Mouse (Mus musculus): Measurements from ENCODE around the gene Nr2e1.

Gene Nr2e1

GRCm38 (mm10) chr10:42587961-42588750 lies 4.7 kb upstream of the Nr2e1 start:
- no peak for DNase-seq (ENCODE audit: low spot score in 2 of 2)

- no peak for DNase-seq (ENCODE audit: low spot score in 2 of 2)
Observed at GRCm38 (mm10) chr10:42585596-42586305, 2.3 kb upstream of the Nr2e1 start.

GRCm38 (mm10) chr10:42585156-42585555 lies 1.7 kb upstream of the Nr2e1 start:
- no peak for DNase-seq (ENCODE audit: low spot score in 2 of 2)

GRCm38 (mm10) chr10:42584436-42584983 lies 1.1 kb upstream of the Nr2e1 start:
- DNase-seq (ENCODE audit: low spot score in 2 of 2) = no peak

GRCm38 (mm10) chr10:42583902-42584435 lies 537 bp upstream of the Nr2e1 start:
- no peak for DNase-seq (ENCODE audit: low spot score in 2 of 2)

- DNase-seq (ENCODE audit: low spot score in 2 of 2) = no peak
Observed at GRCm38 (mm10) chr10:42582566-42583110, 794 bp downstream of the Nr2e1 start.

- no peak for DNase-seq (ENCODE audit: low spot score in 2 of 2)
Observed at GRCm38 (mm10) chr10:42581694-42582565, 1.5 kb downstream of the Nr2e1 start.

- DNase-seq (ENCODE audit: low spot score in 2 of 2) = no peak
Observed at GRCm38 (mm10) chr10:42580951-42581277, 2.5 kb downstream of the Nr2e1 start.

- DNase-seq (ENCODE audit: low spot score in 2 of 2) = no peak
Observed at GRCm38 (mm10) chr10:42580131-42580950, 3.1 kb downstream of the Nr2e1 start.

GRCm38 (mm10) chr10:42579475-42580130 lies 3.8 kb downstream of the Nr2e1 start:
- no peak for DNase-seq (ENCODE audit: low spot score in 2 of 2)

GRCm38 (mm10) chr10:42578698-42579474 lies 4.5 kb downstream of the Nr2e1 start:
- no peak for DNase-seq (ENCODE audit: low spot score in 2 of 2)

GRCm38 (mm10) chr10:42578281-42578675 lies 5.2 kb downstream of the Nr2e1 start:
- no peak for DNase-seq (ENCODE audit: low spot score in 2 of 2)

- DNase-seq (ENCODE audit: low spot score in 2 of 2) = no peak
Observed at GRCm38 (mm10) chr10:42577525-42578280, 5.7 kb downstream of the Nr2e1 start.

- no peak for DNase-seq (ENCODE audit: low spot score in 2 of 2)
Observed at GRCm38 (mm10) chr10:42574639-42575038, 8.8 kb downstream of the Nr2e1 start.

- no peak for DNase-seq (ENCODE audit: low spot score in 2 of 2)
Observed at GRCm38 (mm10) chr10:42572971-42573370, 10.5 kb downstream of the Nr2e1 start.

GRCm38 (mm10) chr10:42572567-42572966 lies 10.9 kb downstream of the Nr2e1 start:
- DNase-seq (ENCODE audit: low spot score in 2 of 2) = no peak

GRCm38 (mm10) chr10:42562272-42562671 lies 21.2 kb downstream of the Nr2e1 start:
- no peak for DNase-seq (ENCODE audit: low spot score in 2 of 2)

- DNase-seq (ENCODE audit: low spot score in 2 of 2) = no peak
Observed at GRCm38 (mm10) chr10:42559581-42560200, 23.7 kb downstream of the Nr2e1 start.
